ENCODE assay signal across 15 mouse cellular contexts in the genomic region with DNA sequence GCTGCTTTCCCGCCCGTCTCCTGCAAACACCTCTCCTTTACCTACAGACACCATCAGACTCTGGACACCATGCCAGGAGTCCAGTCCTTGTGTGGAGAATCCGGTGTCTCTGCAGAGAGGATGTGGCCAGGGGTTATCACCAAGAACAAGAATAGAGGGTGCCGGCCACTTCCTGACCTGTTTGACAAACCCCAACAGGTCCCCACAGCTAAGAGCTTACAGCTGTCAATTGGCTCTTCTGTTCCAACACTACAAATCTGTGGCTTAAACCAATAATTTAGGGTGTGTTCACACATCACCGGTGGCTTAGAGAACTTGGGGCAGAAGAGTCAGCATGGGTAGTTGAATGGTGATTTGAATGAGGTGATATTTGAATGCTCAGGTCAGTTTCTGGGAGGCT. TPM values are rescaled to one million over a fixed set of nuclear protein-coding genes. Genes with fewer than 3 reads are reported as not detected.
"Had no signal": no experiment of that assay in that cellular context is flagged by ENCODE, and none has a peak within 500 bp of the region (broad histone marks: within the 10 kb centered on the region; RNA-seq: fewer than 3 reads in every experiment).

No protein-coding gene starts in this region.

- H3K9ac ChIP-seq: limb, embryonic 12.5 days; liver, embryonic 13.5 days; liver, postnatal 0 days; lung, embryonic 15.5 days; neural tube, embryonic 13.5 days had no signal

- H3K9me3 ChIP-seq: limb, embryonic 12.5 days; liver, embryonic 13.5 days; lung, embryonic 15.5 days; midbrain, embryonic 10.5 days; neural tube, embryonic 13.5 days had no signal

- H3K36me3 ChIP-seq: limb, embryonic 12.5 days; liver, embryonic 13.5 days; lung, embryonic 15.5 days; midbrain, embryonic 10.5 days; neural tube, embryonic 13.5 days had no signal

- H3K4me1 ChIP-seq: limb, embryonic 12.5 days; liver, embryonic 13.5 days; neural tube, embryonic 13.5 days had no signal

- H3K27ac ChIP-seq: layer of hippocampus, adult 2 months; limb, embryonic 12.5 days; liver, embryonic 13.5 days; lung, embryonic 15.5 days; macrophage; midbrain, embryonic 10.5 days; neural tube, embryonic 13.5 days had no signal

- H3K4me2 ChIP-seq: limb, embryonic 12.5 days; liver, embryonic 13.5 days; lung, embryonic 15.5 days; neural tube, embryonic 13.5 days had no signal

- H3K4me3 ChIP-seq: layer of hippocampus, adult 2 months; limb, embryonic 12.5 days; liver, embryonic 13.5 days; lung, embryonic 15.5 days; midbrain, embryonic 10.5 days; neural tube, embryonic 13.5 days had no signal

- ATAC-seq: liver, postnatal 0 days had no signal

- DNase-seq: kidney, adult 8-10 months; kidney, postnatal 25 days; liver; liver, embryonic 13.5 days; liver, postnatal 0 days; lung, postnatal 14 days; midbrain, embryonic 14.5 days; right cerebral cortex, postnatal 25 days; thymus, postnatal 4 days had no signal

RNA-seq across cellular contexts. Expression of a gene that starts 28.5 kb away (rescaled TPM):
- polyA plus RNA-seq: neural tube, embryonic 13.5 days had no signal
